Mouse (Mus musculus) intestine, embryonic 14.5 days (tissue): ENCODE measurements around the gene Etv2. TPM values are rescaled to one million over a fixed set of nuclear protein-coding genes. Genes with fewer than 3 reads are reported as not detected.

Experiments
- ATAC-seq: fragments of 200-750 bp; cut with Nextera tagmentation; replicated peaks from 2 replicates; pipeline ENCODE4 v1.8.0; 2017; ENCODE audit warnings: low read depth, moderate number of reproducible peaks, moderate TSS enrichment, moderate library complexity; ENCODE audit not compliant: low FRiP score, low TSS enrichment
- DNase-seq: peaks from one replicate; pipeline ENCODE4 v3.0.0-alpha.2; 2018; ENCODE audit warnings: low spot score
- H3K27ac ChIP-seq: fragments of 300-500 bp; sonication (generic); 2 replicates; pipeline ENCODE4 v1.5.1; 2014; ENCODE audit warnings: low read depth, mild to moderate bottlenecking, control low read depth
- H3K27me3 ChIP-seq: fragments of 300-500 bp; sonication (generic); replicated peaks from 2 replicates; pipeline ENCODE4 v1.6.1; 2014; ENCODE audit warnings: low read length, control low read depth; ENCODE audit not compliant: control insufficient read depth, insufficient read depth
- H3K36me3 ChIP-seq: fragments of 300-500 bp; sonication (generic); 2 replicates; pipeline ENCODE4 v1.6.1; 2014; ENCODE audit warnings: low read length, control low read depth; ENCODE audit not compliant: control insufficient read depth, insufficient read depth
- H3K4me1 ChIP-seq: fragments of 300-500 bp; sonication (generic); replicated peaks from 2 replicates; pipeline ENCODE4 v1.6.1; 2014; ENCODE audit warnings: low read length, control low read depth, mixed read lengths; ENCODE audit not compliant: control insufficient read depth, insufficient read depth
- H3K4me2 ChIP-seq: fragments of 300-500 bp; sonication (generic); 2 replicates; pipeline ENCODE4 v1.6.1; 2014; ENCODE audit warnings: low read length
- H3K4me3 ChIP-seq: fragments of 300-500 bp; sonication (generic); 2 replicates; pipeline ENCODE4 v1.5.1; 2014; ENCODE audit warnings: low read depth, low read length, control low read depth, mixed read lengths
- H3K9ac ChIP-seq: fragments of 300-500 bp; sonication (generic); 2 replicates; pipeline ENCODE4 v1.6.1; 2014; ENCODE audit warnings: mild to moderate bottlenecking, low read length
- H3K9me3 ChIP-seq: fragments of 300-500 bp; sonication (generic); 2 replicates; pipeline ENCODE4 v1.6.1; 2016; ENCODE audit warnings: low read length, control low read depth; ENCODE audit not compliant: control insufficient read depth
- WGBS: fragments of 180-500 bp; shearing (Covaris S2); extraction: QIAGEN DNeasy Blood & Tissue Kit; methylation state at CpG from one replicate; pipeline ENCODE4 v1.1.7; 2014; 5-methylcytosine and 5-hydroxymethylcytosine counted together
- polyA plus RNA-seq: library from polyadenylated mRNA; unstranded; fragments of >200 nt; fragmentation: Nextera tagmentation; extraction: Ambion mirVana; gene quantifications from 2 replicates; pipeline ENCODE4 v1.2.1, GENCODE M21; 2014

Etv2 gene
- polyA plus RNA-seq, 1 experiment from 2014 or later: not detected

GRCm38 (mm10) chr7:30607706-30608309, 27.8 kb downstream of the Etv2 start:
- ATAC-seq (no peak), DNase-seq (peak; percentile 72)
- Histone ChIP-seq H3K4me1 (no peaks in the 10 kb centered on the region), H3K9me3 (no peaks in the 10 kb centered on the region), H3K27me3 (no peaks in the 10 kb centered on the region), H3K36me3 (no peaks in the 10 kb centered on the region), H3K4me2 (no peak overlapping the region), H3K27ac (no peak overlapping the region), H3K4me3 (no peak overlapping the region), H3K9ac (no peak overlapping the region)
- WGBS: 26% methylated on average over 8 of the region's 8 CpGs

- no peaks in the 10 kb centered on the region for H3K4me1 ChIP-seq
- DNase-seq (no peak), ATAC-seq (no peak)
- no peaks in the 10 kb centered on the region for H3K9me3 ChIP-seq
- H3K4me3 ChIP-seq: no peak overlapping the region
- no peaks in the 10 kb centered on the region for H3K36me3 ChIP-seq
- H3K9ac ChIP-seq: no peak overlapping the region
- WGBS: 87% methylated on average over 8 of the region's 8 CpGs
- no peak overlapping the region for H3K27ac ChIP-seq
- no peak overlapping the region for H3K4me2 ChIP-seq
- no peaks in the 10 kb centered on the region for H3K27me3 ChIP-seq
These were observed 30.7 kb downstream of the Etv2 start for GRCm38 (mm10) chr7:30604944-30605343.

GRCm38 (mm10) chr7:30604424-30604823, 31.2 kb downstream of the Etv2 start:
- no peak overlapping the region for H3K4me2 ChIP-seq
- 53% methylated on average over 8 of the region's 8 CpGs for WGBS
- H3K36me3 ChIP-seq: no peaks in the 10 kb centered on the region
- DNase-seq (no peak), ATAC-seq (no peak)
- no peak overlapping the region for H3K4me3 ChIP-seq
- H3K27me3 ChIP-seq: no peaks in the 10 kb centered on the region
- H3K9ac ChIP-seq: no peak overlapping the region
- H3K27ac ChIP-seq: no peak overlapping the region
- H3K4me1 ChIP-seq: no peaks in the 10 kb centered on the region
- no peaks in the 10 kb centered on the region for H3K9me3 ChIP-seq

GRCm38 (mm10) chr7:30602583-30602982, 33.1 kb downstream of the Etv2 start:
- 20% methylated on average over 3 of the region's 3 CpGs for WGBS
- H3K4me2 ChIP-seq: no peak overlapping the region
- no peak overlapping the region for H3K27ac ChIP-seq
- no peaks in the 10 kb centered on the region for H3K36me3 ChIP-seq
- H3K27me3 ChIP-seq: no peaks in the 10 kb centered on the region
- DNase-seq (peak; percentile 69), ATAC-seq (peak; percentile 51; the same call in 1 of the 2 replicates)
- no peak overlapping the region for H3K4me3 ChIP-seq
- no peaks in the 10 kb centered on the region for H3K9me3 ChIP-seq
- H3K4me1 ChIP-seq: no peaks in the 10 kb centered on the region
- no peak overlapping the region for H3K9ac ChIP-seq

- H3K9ac ChIP-seq: no peak overlapping the region
These were observed 35.0 kb downstream of the Etv2 start for GRCm38 (mm10) chr7:30600651-30601050.

GRCm38 (mm10) chr7:30599933-30600353, 35.7 kb downstream of the Etv2 start:
- Histone ChIP-seq H3K4me1 (no peaks in the 10 kb centered on the region), H3K9me3 (no peaks in the 10 kb centered on the region), H3K4me2 (no peak overlapping the region), H3K27me3 (no peaks in the 10 kb centered on the region), H3K4me3 (no peak overlapping the region), H3K9ac (no peak overlapping the region), H3K27ac (no peak overlapping the region), H3K36me3 (no peaks in the 10 kb centered on the region)
- DNase-seq: peak; percentile 88
- ATAC-seq: peak; percentile 94
- 1% methylated on average over 16 of the region's 16 CpGs for WGBS

More at GRCm38 (mm10) chr7:30600651-30601050, 35.0 kb downstream of the Etv2 start:
- Histone ChIP-seq H3K4me1 (no peaks in the 10 kb centered on the region), H3K36me3 (no peaks in the 10 kb centered on the region), H3K27ac (no peak overlapping the region), H3K4me2 (no peak overlapping the region), H3K4me3 (no peak overlapping the region), H3K9me3 (no peaks in the 10 kb centered on the region), H3K27me3 (no peaks in the 10 kb centered on the region)
- DNase-seq: no peak
- ATAC-seq: no peak
- 65% methylated on average over 7 of the region's 7 CpGs for WGBS

GRCm38 (mm10) chr7:30598786-30599185, 36.9 kb downstream of the Etv2 start, which contains the start of gene Zbtb32:
Gene Zbtb32 (minus strand): TSS chr7:30598909.
- Histone ChIP-seq H3K4me1 (no peaks in the 10 kb centered on the region), H3K4me3 (no peak within 1 kb of the TSS), H3K27me3 (no peaks in the 10 kb centered on the region), H3K27ac (no peak within 1 kb of the TSS), H3K4me2 (no peak within 1 kb of the TSS), H3K36me3 (no peaks in the 10 kb centered on the region), H3K9me3 (no peaks in the 10 kb centered on the region), H3K9ac (no peak within 1 kb of the TSS)
- 94% methylated on average over 12 of the region's 12 CpGs for WGBS
- DNase-seq (no peak), ATAC-seq (no peak)

- Histone ChIP-seq H3K27ac (no peak overlapping the region), H3K27me3 (no peaks in the 10 kb centered on the region), H3K4me3 (no peak overlapping the region), H3K4me2 (no peak overlapping the region), H3K4me1 (no peaks in the 10 kb centered on the region), H3K36me3 (no peaks in the 10 kb centered on the region), H3K9me3 (no peaks in the 10 kb centered on the region), H3K9ac (no peak overlapping the region)
- WGBS: 73% methylated on average over 5 of the region's 5 CpGs
- DNase-seq (no peak), ATAC-seq (no peak)
These were observed 38.8 kb downstream of the Etv2 start for GRCm38 (mm10) chr7:30596811-30597210.

- no peaks in the 10 kb centered on the region for H3K36me3 ChIP-seq
- no peak overlapping the region for H3K27ac ChIP-seq
- no peaks in the 10 kb centered on the region for H3K9me3 ChIP-seq
- WGBS: 77% methylated on average over 5 of the region's 5 CpGs
- H3K4me2 ChIP-seq: no peak overlapping the region
- ATAC-seq: no peak
- H3K9ac ChIP-seq: no peak overlapping the region
- H3K27me3 ChIP-seq: no peaks in the 10 kb centered on the region
- no peak overlapping the region for H3K4me3 ChIP-seq
- no peak for DNase-seq
- H3K4me1 ChIP-seq: no peaks in the 10 kb centered on the region
These were observed 39.6 kb downstream of the Etv2 start for GRCm38 (mm10) chr7:30596093-30596492.
